Mouse (Mus musculus) stomach, postnatal 0 days (tissue): ENCODE results near the gene Pmm2. TPM values are rescaled to one million over a fixed set of nuclear protein-coding genes. Genes with fewer than 3 reads are reported as not detected.

ENCODE experiments used
- ATAC-seq: fragments of 200-750 bp; cut with Nextera tagmentation; 2 replicates; pipeline ENCODE4 v1.8.0; 2017; ENCODE audit not compliant: low FRiP score, low TSS enrichment
- DNase-seq: peaks from one replicate; pipeline ENCODE4 v3.0.0-alpha.2; 2016; ENCODE audit warnings: low spot score
- H3K27ac ChIP-seq: fragments of 300-500 bp; sonication (generic); replicated peaks from 2 replicates; pipeline ENCODE4 v1.5.1; 2014; ENCODE audit warnings: mild to moderate bottlenecking, control low read depth
- H3K27me3 ChIP-seq: fragments of 300-500 bp; sonication (generic); 2 replicates; pipeline ENCODE4 v1.6.1; 2014; ENCODE audit warnings: low read length; ENCODE audit not compliant: control insufficient read depth, insufficient read depth
- H3K36me3 ChIP-seq: fragments of 300-500 bp; sonication (generic); 2 replicates; pipeline ENCODE4 v1.6.1; 2014; ENCODE audit warnings: low read length, mixed read lengths; ENCODE audit not compliant: control insufficient read depth, insufficient read depth
- H3K4me1 ChIP-seq: fragments of 300-500 bp; sonication (generic); replicated peaks from 2 replicates; pipeline ENCODE4 v1.6.1; 2014; ENCODE audit warnings: antibody characterized with exemption; ENCODE audit not compliant: control insufficient read depth, insufficient read depth
- H3K4me2 ChIP-seq: fragments of 300-500 bp; sonication (generic); replicated peaks from 2 replicates; pipeline ENCODE4 v1.6.1; 2014; ENCODE audit warnings: low read depth, mild to moderate bottlenecking, control low read depth, moderate library complexity
- H3K4me3 ChIP-seq: fragments of 300-500 bp; sonication (generic); 2 replicates; pipeline ENCODE4 v1.5.1; 2014; ENCODE audit warnings: low read depth, low read length, control low read depth
- H3K9ac ChIP-seq: fragments of 300-500 bp; sonication (generic); 2 replicates; pipeline ENCODE4 v1.6.1; 2014; ENCODE audit warnings: mild to moderate bottlenecking, low read length, control low read depth, mixed read lengths
- H3K9me3 ChIP-seq: fragments of 300-500 bp; sonication (generic); 2 replicates; pipeline ENCODE4 v1.6.1; 2016; ENCODE audit warnings: low read length; ENCODE audit not compliant: control insufficient read depth
- CTCF ChIP-seq: IDR thresholded peaks from 2 replicates; pipeline ENCODE4 v1.5.1; 2016; ENCODE audit warnings: antibody characterized with exemption, low read depth, mild to moderate bottlenecking, moderate library complexity
- EP300 ChIP-seq: optimal IDR thresholded peaks from 2 replicates; pipeline ENCODE3; 2016; ENCODE audit warnings: antibody characterized with exemption
- WGBS: fragments of 180-500 bp; shearing (Covaris S2); extraction: QIAGEN DNeasy Blood & Tissue Kit; methylation state at CpG from one replicate; pipeline ENCODE4 v1.1.7; 2014; 5-methylcytosine and 5-hydroxymethylcytosine counted together
- polyA plus RNA-seq: library from polyadenylated mRNA; unstranded; fragments of >200 nt; fragmentation: Nextera tagmentation; extraction: Ambion mirVana; gene quantifications from 2 replicates; pipeline ENCODE4 v1.2.1, GENCODE M21; 2015

The Pmm2 gene
- polyA plus RNA-seq, 1 experiment from 2014 or later = 74.2 TPM

DNA sequence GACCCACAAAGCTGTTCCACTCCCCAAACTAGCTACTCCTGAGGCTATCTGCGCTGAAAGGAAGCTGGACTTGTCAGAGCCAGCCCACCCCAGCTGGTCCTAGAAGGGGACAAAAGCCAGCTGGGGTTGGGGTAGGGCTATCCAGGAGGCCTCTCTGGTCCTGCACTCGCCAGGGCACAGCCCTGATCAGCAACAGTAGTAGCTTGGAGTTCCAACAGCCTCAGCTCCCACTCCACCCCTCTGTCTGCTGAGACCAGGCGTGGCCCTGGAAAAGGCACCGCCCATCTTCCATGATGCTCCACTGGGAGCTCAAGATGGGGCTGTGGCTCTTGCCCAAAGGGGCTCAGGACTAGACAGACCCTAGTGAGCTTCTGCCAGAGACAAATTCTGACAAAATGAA is 30.3 kb downstream of the Pmm2 start:
- TF ChIP-seq EP300 (no peak), CTCF (no peak)
- no peak for DNase-seq
- Histone ChIP-seq H3K27ac (peak overlapping the region; percentile 53), H3K9me3 (no peaks in the 10 kb centered on the region), H3K4me2 (no peak overlapping the region), H3K4me1 (peaks cover 20% of the 10 kb centered on the region), H3K36me3 (no peaks in the 10 kb centered on the region; the same call in 1 of the 2 replicates), H3K9ac (peak overlapping the region; percentile 43; the same call in 1 of the 2 replicates), H3K4me3 (no peak overlapping the region), H3K27me3 (no peaks in the 10 kb centered on the region)
- 55% methylated on average over 4 of the region's 4 CpGs for WGBS
- no peak for ATAC-seq

DNA sequence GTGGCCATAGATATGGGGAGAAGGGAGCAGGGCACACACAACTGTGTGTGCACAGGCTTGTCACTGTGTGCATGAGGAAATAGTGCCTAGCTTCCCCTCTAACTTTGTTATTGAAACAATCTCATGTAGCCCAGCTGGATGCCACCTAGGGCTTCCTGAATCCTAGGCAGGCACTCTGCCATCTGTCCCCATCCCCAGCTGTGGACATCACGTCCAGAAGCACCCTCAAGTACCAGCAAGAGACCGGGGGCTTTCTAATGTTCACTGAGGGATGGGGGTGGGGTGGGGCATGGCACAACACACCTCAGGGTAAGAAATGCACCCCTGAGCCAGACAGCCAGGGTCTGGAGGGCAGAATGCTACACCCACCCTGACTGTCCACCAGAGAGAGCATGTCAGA is 30.9 kb downstream of the Pmm2 start:
- no peaks in the 10 kb centered on the region for H3K9me3 ChIP-seq
- DNase-seq = no peak
- H3K9ac ChIP-seq = no peak overlapping the region
- no peaks in the 10 kb centered on the region; the same call in 1 of the 2 replicates for H3K36me3 ChIP-seq
- no peak overlapping the region for H3K27ac ChIP-seq
- peaks cover 20% of the 10 kb centered on the region for H3K4me1 ChIP-seq
- H3K4me2 ChIP-seq = no peak overlapping the region
- no peak for ATAC-seq
- H3K27me3 ChIP-seq = no peaks in the 10 kb centered on the region
- 77% methylated on average over 2 of the region's 2 CpGs for WGBS
- TF ChIP-seq CTCF = no peak
- no peak for TF ChIP-seq EP300
- no peak overlapping the region for H3K4me3 ChIP-seq

DNA sequence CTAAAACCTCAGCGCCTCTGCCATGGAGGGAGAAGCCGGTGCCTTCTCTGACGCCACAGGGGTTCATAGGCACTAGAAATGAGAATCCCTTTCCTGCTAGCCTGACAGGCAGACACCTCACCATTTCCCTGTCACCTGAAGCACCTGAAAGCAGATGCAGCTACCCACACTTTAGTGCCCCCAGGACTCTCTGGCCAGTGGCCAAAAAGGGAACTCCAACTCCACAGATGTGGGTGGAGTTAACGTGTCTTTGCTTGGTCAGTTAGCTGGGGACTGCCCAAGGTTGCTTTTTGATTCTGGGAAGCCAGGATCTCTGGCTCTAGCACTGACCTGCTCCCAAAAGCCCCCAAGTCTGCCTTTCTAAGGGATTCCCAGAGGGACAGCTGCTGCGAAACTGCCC is 32.0 kb downstream of the Pmm2 start:
- Histone ChIP-seq H3K9me3 (no peaks in the 10 kb centered on the region), H3K4me2 (no peak overlapping the region; the same call in 1 of the 2 replicates), H3K9ac (no peak overlapping the region), H3K4me3 (no peak overlapping the region), H3K4me1 (peaks cover 20% of the 10 kb centered on the region), H3K36me3 (no peaks in the 10 kb centered on the region), H3K27me3 (no peaks in the 10 kb centered on the region), H3K27ac (no peak overlapping the region)
- no peak for ATAC-seq
- TF ChIP-seq CTCF = no peak
- TF ChIP-seq EP300 = no peak
- DNase-seq = no peak
- 67% methylated on average over 5 of the region's 5 CpGs for WGBS

DNA sequence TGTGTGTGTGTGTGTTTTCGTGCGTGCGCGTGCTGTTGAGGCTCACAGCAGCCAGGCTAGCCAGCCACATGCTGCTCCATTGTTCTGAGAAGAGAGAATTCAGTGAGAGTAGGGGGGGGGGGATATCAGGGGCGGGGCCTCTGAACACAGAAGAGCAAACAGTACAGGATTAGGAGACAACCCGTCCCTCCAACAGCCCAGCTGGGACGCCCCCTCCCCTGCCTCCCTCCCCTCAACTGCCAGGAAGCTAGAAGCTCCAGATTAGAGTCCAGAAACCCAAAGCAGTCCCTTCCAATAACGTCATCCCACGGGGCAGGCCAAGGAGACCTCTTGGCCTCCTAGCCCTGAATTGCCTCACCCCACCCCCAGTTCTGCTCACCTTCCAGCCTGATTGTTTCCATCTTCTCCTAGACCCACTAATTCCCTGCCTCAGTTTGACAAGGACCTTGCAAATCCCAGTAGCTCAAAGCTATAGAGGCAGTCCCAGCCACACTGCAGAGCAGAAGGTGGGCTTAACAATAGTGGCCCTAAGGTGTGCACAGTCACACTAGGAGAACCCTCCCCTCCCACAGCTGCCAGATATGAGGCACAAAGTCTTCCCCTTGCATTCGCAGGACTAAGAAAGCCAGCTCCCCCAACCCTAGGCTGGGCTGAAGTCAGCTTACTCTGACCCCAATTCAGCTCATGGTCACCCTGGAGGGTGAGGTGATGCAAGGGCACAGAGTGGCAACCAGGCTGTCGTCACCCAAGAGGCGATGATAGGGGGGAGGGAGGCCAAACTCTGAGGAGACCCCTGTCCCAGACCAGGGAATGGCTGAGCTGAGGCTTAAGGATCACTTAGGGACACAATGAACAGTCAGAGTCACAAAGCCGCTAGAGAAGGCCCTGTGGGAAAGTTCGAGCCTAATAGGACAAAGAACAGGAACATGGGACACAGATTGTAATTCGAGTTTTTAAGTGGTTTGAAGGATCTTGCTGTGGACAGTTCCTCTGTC is 32.9 kb downstream of the Pmm2 start:
- ATAC-seq (no peak), DNase-seq (no peak)
- no peaks in the 10 kb centered on the region for H3K27me3 ChIP-seq
- H3K9me3 ChIP-seq = no peaks in the 10 kb centered on the region
- H3K4me1 ChIP-seq = peaks cover 20% of the 10 kb centered on the region
- no peak for TF ChIP-seq EP300
- WGBS = 13% methylated on average over 14 of the region's 15 CpGs
- no peaks in the 10 kb centered on the region for H3K36me3 ChIP-seq
- H3K4me2 ChIP-seq = peak overlapping the region; percentile 82
- peak overlapping the region; percentile 90 for H3K27ac ChIP-seq
- peak overlapping the region; percentile 66 for H3K4me3 ChIP-seq
- peak overlapping the region; percentile 68; the same call in 1 of the 2 replicates for H3K9ac ChIP-seq

DNA sequence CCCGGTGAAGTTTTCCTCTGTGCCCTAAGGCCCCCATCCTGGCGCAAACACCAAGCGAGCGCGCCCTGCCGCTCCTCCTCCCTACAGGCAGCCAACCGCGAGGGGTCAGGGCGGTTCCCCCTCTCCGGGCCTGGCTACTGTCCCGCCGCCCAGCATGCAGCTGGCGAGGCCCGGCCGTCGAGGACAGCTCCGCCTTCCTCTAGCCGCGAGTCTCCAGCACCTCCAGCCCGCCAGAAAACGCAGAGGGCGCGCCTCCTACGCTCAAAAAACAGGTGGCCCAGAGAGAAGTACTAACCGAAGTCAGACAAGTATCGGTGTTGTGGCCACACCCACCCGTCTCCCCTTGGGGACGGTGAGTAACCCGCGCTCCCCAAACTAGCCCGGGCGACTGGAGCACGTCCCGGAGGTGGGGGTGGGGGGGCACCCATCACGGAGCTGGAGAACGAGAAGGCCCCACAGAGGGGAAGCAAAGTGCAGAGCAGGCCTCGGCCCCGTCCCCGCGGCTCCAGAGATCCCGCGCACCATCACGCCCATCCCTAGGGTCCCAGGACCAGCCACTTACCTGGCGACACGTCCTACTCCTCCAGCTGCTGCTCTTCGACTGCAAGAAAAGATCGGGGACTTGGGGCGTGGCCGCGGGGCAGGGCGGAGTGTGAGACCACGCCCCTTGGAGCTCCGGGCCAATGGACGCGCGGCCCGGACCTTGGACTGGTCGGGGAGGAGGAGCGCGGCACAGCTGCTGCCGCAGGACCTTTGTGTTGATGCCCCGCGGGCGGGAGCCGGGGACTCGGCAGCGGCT is 34.3 kb downstream of the Pmm2 start, which contains the start of gene Carhsp1:
Gene Carhsp1 (minus strand): TSS at position 605 of the 799 bp plus-strand sequence.
- Histone ChIP-seq H3K9ac (peak within 1 kb of the TSS; percentile 68), H3K4me3 (peak within 1 kb of the TSS; percentile 66), H3K9me3 (no peaks in the 10 kb centered on the region), H3K27ac (peak within 1 kb of the TSS; percentile 90), H3K4me2 (peak within 1 kb of the TSS; percentile 82), H3K27me3 (no peaks in the 10 kb centered on the region), H3K4me1 (peaks cover 18% of the 10 kb centered on the region), H3K36me3 (no peaks in the 10 kb centered on the region)
- TF ChIP-seq CTCF (peak; percentile 66), EP300 (no peak)
- ATAC-seq = peak; percentile 87
- under 1% methylated on average over 61 of the region's 67 CpGs for WGBS
- peak; percentile 97 for DNase-seq
